Mouse (Mus musculus): Measurements from ENCODE around the gene Gm1043.

GRCm38 (mm10) chr5:37109280-37109849 lies 24.2 kb downstream of the Gm1043 start:
- TF ChIP-seq CTCF (IDR thresholded peaks at IDR 0.05; ENCODE audit: borderline replicate concordance, control insufficient read depth, extremely low read depth, insufficient read depth, low read length, poor library complexity) (peak; percentile 87; the same call in 1 of the 2 replicates), POLR2A (IDR thresholded peaks at IDR 0.05; ENCODE audit: control insufficient read depth, extremely low read depth, insufficient read depth, low read length, poor library complexity) (no peak)

Measured in thymus, adult 2 months (tissue).